Mouse (Mus musculus) adrenal gland, adult 2 months (tissue): ENCODE results near the gene C030005K15Rik. TPM values are rescaled to one million over a fixed set of nuclear protein-coding genes. Genes with fewer than 3 reads are reported as not detected.

Source experiments
- polyA plus RNA-seq: library from polyadenylated mRNA; depleted of rRNA; stranded (reverse); fragments of >200 nt; gene quantifications from 2 replicates; pipeline ENCODE4 v1.2.3, GENCODE M21; 2012; rRNA removed
- total RNA-seq, 2 experiments: library from RNA; stranded (reverse); gene quantifications; 2 replicates each; pipeline ENCODE4 v1.2.3; 2021

Gene C030005K15Rik
- total and polyA plus RNA-seq, 3 experiments = not detected

Other genes with a start within 250 kb of the C030005K15Rik start
- gene Dcn, start 247.1 kb downstream of the C030005K15Rik start, total RNA-seq = 100 to 1,000 TPM; 209 to 328 TPM
- gene Dcn, start 247.1 kb downstream of the C030005K15Rik start, polyA plus RNA-seq = 29.7 and 31.3 TPM in 2 replicates
- gene Lum, start 161.6 kb downstream of the C030005K15Rik start, total RNA-seq = 10 to 100 TPM; 17.5 to 19.2 TPM
- 2.1 and 2.8 TPM in 2 replicates for gene Lum, start 161.6 kb downstream of the C030005K15Rik start, polyA plus RNA-seq
- gene Kera, start 119.9 kb downstream of the C030005K15Rik start, total RNA-seq = not detected
- not detected in 2 replicates for gene Kera, start 119.9 kb downstream of the C030005K15Rik start, polyA plus RNA-seq
- gene Epyc, start 82.7 kb downstream of the C030005K15Rik start, total RNA-seq = under 1 TPM; 0.49 to 0.55 TPM
- gene Epyc, start 82.7 kb downstream of the C030005K15Rik start, polyA plus RNA-seq = not detected in 2 replicates
- not detected for gene Ccer1, start 33.7 kb downstream of the C030005K15Rik start, total RNA-seq
- not detected in 2 replicates for gene Ccer1, start 33.7 kb downstream of the C030005K15Rik start, polyA plus RNA-seq